Comparison of ENCODE assay signal across 7 mouse cellular contexts in the genomic region with DNA sequence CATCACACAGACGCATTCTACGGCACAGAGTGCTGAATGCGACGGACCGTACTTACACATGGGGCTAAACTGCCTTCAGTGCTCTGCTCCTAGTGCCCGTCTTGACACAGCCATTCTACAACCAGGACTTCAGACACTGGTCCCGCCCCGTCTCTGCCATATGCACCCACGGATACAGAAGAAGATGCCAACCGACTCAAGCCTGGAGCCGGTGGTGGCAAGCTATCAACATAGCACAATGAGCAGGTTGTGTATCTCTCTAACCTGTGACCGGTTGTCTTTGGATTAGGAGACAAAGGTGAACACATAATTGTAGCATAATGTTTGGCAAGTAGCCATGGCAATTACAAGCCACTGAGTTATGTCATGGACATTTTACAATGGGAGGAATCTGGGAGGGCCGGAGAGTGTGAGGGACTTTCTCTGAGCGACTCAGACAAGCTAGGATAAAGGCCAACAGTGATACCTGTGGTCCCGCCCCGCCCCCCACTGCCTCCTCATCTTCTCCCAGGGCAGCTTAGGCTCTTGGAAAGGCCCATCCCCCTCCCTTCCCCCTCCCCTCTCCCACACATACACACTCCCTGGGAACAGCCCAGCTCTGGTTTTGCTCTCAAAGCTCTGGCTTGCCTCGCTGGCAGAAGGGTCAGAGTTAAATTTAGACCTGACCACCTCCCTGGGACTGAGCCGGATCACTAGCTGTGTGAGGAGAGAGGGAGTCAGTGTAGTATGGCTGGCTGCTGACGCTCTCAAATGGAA.
DNase-seq lines count a peak whose midpoint lies in the region; ATAC-seq and TF ChIP-seq lines count a peak whose summit lies in the region.

No protein-coding gene starts in this region.

- H3K36me3 ChIP-seq in forebrain, embryonic 10.5 days (replicated peaks), result no peaks in the 10 kb centered on the region
- no peaks in the 10 kb centered on the region for H3K36me3 ChIP-seq in limb, embryonic 12.5 days
- H3K36me3 ChIP-seq in stomach, embryonic 16.5 days (ENCODE audit: control insufficient read depth, insufficient read depth, low read length), result no peaks in the 10 kb centered on the region

- ATAC-seq in limb, embryonic 12.5 days (ENCODE audit: insufficient number of reproducible peaks, insufficient read depth, low FRiP score, low TSS enrichment, low read depth), result peak; percentile 73
- peak; percentile 87 for ATAC-seq in stomach, embryonic 16.5 days (ENCODE audit: insufficient read depth, low FRiP score)

- TF ChIP-seq POLR2A in brain, embryonic 14.5 days (IDR thresholded peaks at IDR 0.05; ENCODE audit: borderline replicate concordance, extremely low read depth, insufficient read depth, insufficient read length, poor library complexity, severe bottlenecking), result no peak

- H3K4me1 ChIP-seq in forebrain, embryonic 10.5 days, result peaks cover 37% of the 10 kb centered on the region
- H3K4me1 ChIP-seq in limb, embryonic 12.5 days (replicated peaks), result peaks cover 31% of the 10 kb centered on the region
- peaks cover 48% of the 10 kb centered on the region for H3K4me1 ChIP-seq in stomach, embryonic 16.5 days (ENCODE audit: control insufficient read depth, insufficient read depth, low read length)

- peak; percentile 50 for DNase-seq in brain, embryonic 14.5 days (ENCODE audit: low read depth)
- DNase-seq in forebrain, embryonic 10.5 days (ENCODE audit: extremely low spot score, low spot score), result no peak
- DNase-seq in heart, postnatal 14 days, result peak; percentile 50 to 69
- DNase-seq in testis, postnatal 14 days (ENCODE audit: low spot score), result no peak
- no peak for DNase-seq in layer of hippocampus, postnatal 14 days (ENCODE audit: low spot score in 2 of 2)

- H3K4me3 ChIP-seq in forebrain, embryonic 10.5 days, result no peak overlapping the region
- H3K4me3 ChIP-seq in limb, embryonic 12.5 days (replicated peaks), result no peak overlapping the region
- H3K4me3 ChIP-seq in stomach, embryonic 16.5 days (replicated peaks; ENCODE audit: low read length), result no peak overlapping the region

- intact Hi-C loops in heart, postnatal 14 days (cut with DNase I), result no loop called here

- H3K4me2 ChIP-seq in limb, embryonic 12.5 days, result no peak overlapping the region
- peak overlapping the region; percentile 20 for H3K4me2 ChIP-seq in stomach, embryonic 16.5 days (ENCODE audit: low read depth, low read length)

- TF ChIP-seq CTCF in brain, embryonic 14.5 days (IDR thresholded peaks at IDR 0.05; ENCODE audit: borderline replicate concordance, extremely low read depth, insufficient read depth, insufficient read length), result no peak

- WGBS in forebrain, embryonic 10.5 days, result 37% methylated on average over 19 of the region's 19 CpGs
- 50% methylated on average over 19 of the region's 19 CpGs for WGBS in limb, embryonic 12.5 days
- WGBS in stomach, embryonic 16.5 days, result 40% methylated on average over 19 of the region's 19 CpGs

- H3K27ac ChIP-seq in forebrain, embryonic 10.5 days, result peak overlapping the region; percentile 53
- H3K27ac ChIP-seq in limb, embryonic 12.5 days, result peak overlapping the region; percentile 25
- peak overlapping the region; percentile 93 for H3K27ac ChIP-seq in stomach, embryonic 16.5 days (ENCODE audit: low read length)

- H3K9ac ChIP-seq in limb, embryonic 12.5 days (replicated peaks), result no peak overlapping the region
- H3K9ac ChIP-seq in stomach, embryonic 16.5 days (ENCODE audit: low read length), result no peak overlapping the region

- H3K9me3 ChIP-seq in forebrain, embryonic 10.5 days, result no peaks in the 10 kb centered on the region
- H3K9me3 ChIP-seq in limb, embryonic 12.5 days, result no peaks in the 10 kb centered on the region
- no peaks in the 10 kb centered on the region for H3K9me3 ChIP-seq in stomach, embryonic 16.5 days (replicated peaks; ENCODE audit: control insufficient read depth, low read length)

- no peaks in the 10 kb centered on the region for H3K27me3 ChIP-seq in forebrain, embryonic 10.5 days (ENCODE audit: poor library complexity, severe bottlenecking)
- no peaks in the 10 kb centered on the region for H3K27me3 ChIP-seq in limb, embryonic 12.5 days
- H3K27me3 ChIP-seq in stomach, embryonic 16.5 days (ENCODE audit: control insufficient read depth, insufficient read depth, low read length), result no peaks in the 10 kb centered on the region

Comparison
In these comparisons a context has a peak if more than half of its experiments do, and no peak if none do; other contexts are left out.
1. DNase-seq: peak in brain, embryonic 14.5 days (single experiment) and heart, postnatal 14 days (2 of 2); none in forebrain, embryonic 10.5 days (single experiment), testis, postnatal 14 days (single experiment) and layer of hippocampus, postnatal 14 days (0 of 2).
2. H3K27ac ChIP-seq: peak in every context shown above with its lines; median percentile 93 in stomach, embryonic 16.5 days; 53 in forebrain, embryonic 10.5 days; 25 in limb, embryonic 12.5 days.